Mouse (Mus musculus) ES-Bruce4 (cell line): ENCODE data around the gene Myo15b. TPM values are rescaled to one million over a fixed set of nuclear protein-coding genes. Genes with fewer than 3 reads are reported as not detected.

Experiments used
- H3K27ac ChIP-seq: 2 replicates; pipeline ENCODE4 v1.5.1; 2012; ENCODE audit warnings: low read length, inconsistent platforms; ENCODE audit not compliant: insufficient read depth
- H3K27me3 ChIP-seq: 2 replicates; pipeline ENCODE4 v1.6.1; 2012; ENCODE audit warnings: mild to moderate bottlenecking, low read length, inconsistent platforms; ENCODE audit not compliant: control insufficient read depth, poor library complexity, insufficient read depth, severe bottlenecking
- H3K36me3 ChIP-seq: 2 replicates; pipeline ENCODE4 v1.6.1; 2012; ENCODE audit warnings: inconsistent platforms, mild to moderate bottlenecking, low read length, moderate library complexity; ENCODE audit not compliant: control insufficient read depth, poor library complexity, insufficient read depth, severe bottlenecking
- H3K4me1 ChIP-seq: one replicate; pipeline ENCODE4 v1.8.1; 2011; ENCODE audit warnings: low read length; ENCODE audit not compliant: control insufficient read depth, insufficient read depth
- H3K4me3 ChIP-seq: 2 replicates; pipeline ENCODE4 v1.5.1; 2011; ENCODE audit warnings: low read depth, mild to moderate bottlenecking, low read length
- H3K9ac ChIP-seq: 2 replicates; pipeline ENCODE4 v1.6.1; 2012; ENCODE audit warnings: low read depth, mild to moderate bottlenecking, inconsistent platforms; ENCODE audit not compliant: poor library complexity, severe bottlenecking
- H3K9me3 ChIP-seq: replicated peaks from 2 replicates; pipeline ENCODE4 v1.6.1; 2012; ENCODE audit warnings: mild to moderate bottlenecking, low read length, inconsistent platforms; ENCODE audit not compliant: control insufficient read depth, poor library complexity, insufficient read depth, severe bottlenecking
- CTCF ChIP-seq: IDR thresholded peaks from one replicate; pipeline ENCODE4 v1.8.1; 2011; ENCODE audit warnings: low read depth, low read length
- EP300 ChIP-seq: IDR thresholded peaks from 2 replicates; pipeline ENCODE4 v1.6.1; 2011; ENCODE audit warnings: low read depth, low read length; ENCODE audit not compliant: insufficient read depth
- POLR2A ChIP-seq: IDR thresholded peaks from one replicate; pipeline ENCODE4 v1.8.1; 2011; ENCODE audit warnings: low read length; ENCODE audit not compliant: insufficient read depth
- polyA plus RNA-seq: library from polyadenylated mRNA; stranded (reverse); fragments of >200 nt; gene quantifications from 2 replicates; pipeline ENCODE4 v1.2.4, GENCODE M21; 2011; ENCODE audit warnings: low read depth; ENCODE audit not compliant: missing spikeins, insufficient read depth, insufficient read length

Gene Myo15b
- polyA plus RNA-seq, 1 experiment, result 1.6 TPM

- Histone ChIP-seq H3K4me1 (no peaks in the 10 kb centered on the region), H3K9me3 (no peaks in the 10 kb centered on the region), H3K27me3 (no peaks in the 10 kb centered on the region), H3K9ac (no peak overlapping the region), H3K4me3 (no peak overlapping the region), H3K27ac (no peak overlapping the region), H3K36me3 (0 out of 2 replicates have a peak, but pooled peaks cover 3% of the 10 kb centered on the region)
- TF ChIP-seq POLR2A (no peak), CTCF (no peak), EP300 (no peak)
Observed at GRCm38 (mm10) chr11:115918637-115919036, 60.4 kb downstream of the Myo15b start.

- no peak overlapping the region for H3K4me3 ChIP-seq
- H3K27ac ChIP-seq, result no peak overlapping the region
- H3K9me3 ChIP-seq, result no peaks in the 10 kb centered on the region
- H3K36me3 ChIP-seq, result 0 out of 2 replicates have a peak, but pooled peaks cover 3% of the 10 kb centered on the region
- no peaks in the 10 kb centered on the region for H3K27me3 ChIP-seq
- no peak overlapping the region for H3K9ac ChIP-seq
- H3K4me1 ChIP-seq, result no peaks in the 10 kb centered on the region
- TF ChIP-seq CTCF (no peak), EP300 (no peak)
Observed at GRCm38 (mm10) chr11:115919073-115919472, 60.9 kb downstream of the Myo15b start.

- Histone ChIP-seq H3K27me3 (no peaks in the 10 kb centered on the region), H3K4me3 (no peak overlapping the region), H3K4me1 (no peaks in the 10 kb centered on the region), H3K9ac (no peak overlapping the region), H3K9me3 (no peaks in the 10 kb centered on the region), H3K36me3 (0 out of 2 replicates have a peak, but pooled peaks cover 3% of the 10 kb centered on the region), H3K27ac (no peak overlapping the region)
- TF ChIP-seq POLR2A (no peak), CTCF (no peak)
Observed at GRCm38 (mm10) chr11:115920110-115920818, 62.1 kb downstream of the Myo15b start.

- H3K36me3 ChIP-seq, result peaks cover 2% of the 10 kb centered on the region; the same call in 1 of the 2 replicates
Observed at GRCm38 (mm10) chr11:115921986-115922385, 63.8 kb downstream of the Myo15b start.

GRCm38 (mm10) chr11:115929031-115929430, 70.8 kb downstream of the Myo15b start:
- Histone ChIP-seq H3K9me3 (no peaks in the 10 kb centered on the region), H3K36me3 (peaks cover 4% of the 10 kb centered on the region; the same call in 1 of the 2 replicates), H3K27me3 (no peaks in the 10 kb centered on the region), H3K27ac (no peak overlapping the region), H3K9ac (no peak overlapping the region), H3K4me1 (no peaks in the 10 kb centered on the region), H3K4me3 (no peak overlapping the region)
- TF ChIP-seq EP300 (no peak), CTCF (no peak), POLR2A (no peak)

More at GRCm38 (mm10) chr11:115921986-115922385, 63.8 kb downstream of the Myo15b start:
- H3K27ac ChIP-seq, result no peak overlapping the region
- no peak overlapping the region for H3K4me3 ChIP-seq
- no peaks in the 10 kb centered on the region for H3K27me3 ChIP-seq
- TF ChIP-seq CTCF (no peak), POLR2A (no peak)
- H3K4me1 ChIP-seq, result no peaks in the 10 kb centered on the region
- no peak overlapping the region for H3K9ac ChIP-seq
- H3K9me3 ChIP-seq, result no peaks in the 10 kb centered on the region

- TF ChIP-seq POLR2A (no peak), CTCF (no peak), EP300 (no peak)
- Histone ChIP-seq H3K4me3 (no peak overlapping the region), H3K36me3 (peaks cover 4% of the 10 kb centered on the region; the same call in 1 of the 2 replicates), H3K27me3 (no peaks in the 10 kb centered on the region), H3K27ac (no peak overlapping the region), H3K9ac (no peak overlapping the region), H3K9me3 (no peaks in the 10 kb centered on the region), H3K4me1 (no peaks in the 10 kb centered on the region)
Observed at GRCm38 (mm10) chr11:115929818-115930217, 71.6 kb downstream of the Myo15b start.
